Mouse (Mus musculus) midbrain, embryonic 14.5 days (tissue): ENCODE measurements around the gene Ssbp3. TPM values are rescaled to one million over a fixed set of nuclear protein-coding genes. Genes with fewer than 3 reads are reported as not detected.

Experiments used
- ATAC-seq: fragments of 200-750 bp; cut with Nextera tagmentation; 2 replicates; pipeline ENCODE4 v1.8.0; 2017; ENCODE audit warnings: moderate number of reproducible peaks, moderate library complexity; ENCODE audit not compliant: low FRiP score, low TSS enrichment
- DNase-seq: peaks from one replicate; pipeline ENCODE4 v3.0.0-alpha.2; 2015
- H3K27ac ChIP-seq: fragments of 300-500 bp; sonication (generic); replicated peaks from 2 replicates; pipeline ENCODE4 v1.5.1; 2014; ENCODE audit warnings: mild to moderate bottlenecking, low read depth, low read length, moderate library complexity
- H3K27me3 ChIP-seq: fragments of 300-500 bp; sonication (generic); 2 replicates; pipeline ENCODE4 v1.6.1; 2014; ENCODE audit warnings: low read length, control low read depth, mixed read lengths; ENCODE audit not compliant: control insufficient read depth, insufficient read depth
- H3K36me3 ChIP-seq: fragments of 300-500 bp; sonication (generic); 2 replicates; pipeline ENCODE4 v1.6.1; 2014; ENCODE audit warnings: low read length, control low read depth; ENCODE audit not compliant: control insufficient read depth, insufficient read depth
- H3K4me1 ChIP-seq: fragments of 300-500 bp; sonication (generic); 2 replicates; pipeline ENCODE4 v1.6.1; 2014; ENCODE audit warnings: mild to moderate bottlenecking, antibody characterized with exemption, low read length, control low read depth; ENCODE audit not compliant: control insufficient read depth, insufficient read depth
- H3K4me2 ChIP-seq: fragments of 300-500 bp; sonication (generic); 2 replicates; pipeline ENCODE4 v1.6.1; 2014; ENCODE audit warnings: mild to moderate bottlenecking, low read length, moderate library complexity
- H3K4me3 ChIP-seq: fragments of 300-500 bp; sonication (generic); replicated peaks from 2 replicates; pipeline ENCODE4 v1.5.1; 2014; ENCODE audit warnings: low read depth, low read length
- H3K9ac ChIP-seq: fragments of 300-500 bp; sonication (generic); replicated peaks from 2 replicates; pipeline ENCODE4 v1.6.1; 2014; ENCODE audit warnings: mild to moderate bottlenecking, low read length, moderate library complexity
- H3K9me3 ChIP-seq: fragments of 300-500 bp; sonication (generic); 2 replicates; pipeline ENCODE4 v1.6.1; 2016; ENCODE audit warnings: low read length, control low read depth, mixed read lengths; ENCODE audit not compliant: control insufficient read depth
- WGBS: fragments of 180-500 bp; shearing (Covaris S2); extraction: QIAGEN DNeasy Blood & Tissue Kit; methylation state at CpG from one replicate; pipeline ENCODE4 v1.1.7; 2014; 5-methylcytosine and 5-hydroxymethylcytosine counted together
- polyA plus RNA-seq: library from polyadenylated mRNA; unstranded; fragments of >200 nt; fragmentation: Nextera tagmentation; extraction: Ambion mirVana; gene quantifications from 2 replicates; pipeline ENCODE4 v1.2.1, GENCODE M21; 2014

Ssbp3 gene
- polyA plus RNA-seq, 1 experiment from 2014 or later: 147 TPM

DNA sequence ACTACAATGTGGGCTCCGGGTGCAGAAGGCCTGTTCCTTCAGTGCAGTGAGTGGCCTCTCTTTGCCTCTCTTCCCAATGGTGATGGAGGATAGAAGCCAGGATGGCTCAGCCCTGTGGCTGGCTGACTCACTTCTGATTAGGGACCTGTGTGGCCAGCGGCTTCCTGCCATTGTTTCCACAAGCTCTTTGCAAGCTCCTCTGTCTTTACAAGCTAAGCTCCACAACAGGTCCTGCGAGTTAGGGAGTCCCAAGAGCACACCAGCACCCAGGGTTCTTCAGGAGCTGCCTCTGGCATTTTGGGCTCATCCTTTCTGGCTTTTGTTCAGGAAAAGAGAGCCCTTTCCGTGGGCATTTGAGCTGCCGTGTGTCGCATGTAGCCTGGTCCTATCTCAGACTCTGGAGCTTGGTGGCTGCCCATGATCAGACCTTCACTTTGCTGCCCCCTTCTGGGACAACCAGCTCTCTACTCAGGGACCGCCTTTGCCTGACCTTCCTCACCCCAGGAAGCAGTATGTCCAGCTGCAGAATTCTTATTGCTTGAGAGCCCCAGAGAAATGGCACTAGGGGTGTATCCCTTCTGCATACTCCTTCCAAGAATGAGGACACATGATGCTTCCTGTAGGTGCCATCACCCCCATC, 77.3 kb downstream of the Ssbp3 start:
- Histone ChIP-seq H3K4me2 (no peak overlapping the region), H3K9ac (no peak overlapping the region), H3K27ac (peak overlapping the region; percentile 74), H3K4me1 (peaks cover 92% of the 10 kb centered on the region), H3K36me3 (no peaks in the 10 kb centered on the region; the same call in 1 of the 2 replicates), H3K27me3 (no peaks in the 10 kb centered on the region), H3K9me3 (no peaks in the 10 kb centered on the region), H3K4me3 (no peak overlapping the region)
- peak; percentile 74 for DNase-seq
- ATAC-seq: no peak
- 17% methylated on average over 7 of the region's 7 CpGs for WGBS

DNA sequence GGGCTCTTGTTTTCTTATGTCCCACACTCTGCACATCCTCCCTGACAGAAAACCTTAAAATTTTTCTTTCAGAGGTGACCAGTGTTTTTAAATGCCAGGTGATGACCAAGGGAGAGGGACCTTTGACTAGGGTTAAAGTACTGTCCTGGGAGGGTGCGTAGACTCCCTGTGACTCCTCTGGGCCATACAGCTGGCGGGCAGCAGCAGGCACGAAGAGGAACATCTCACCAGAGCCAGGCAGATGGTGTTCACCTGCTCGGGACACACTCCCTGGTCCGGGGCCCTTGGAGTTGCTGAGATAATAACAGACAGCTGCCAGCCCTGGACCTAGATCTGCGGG, 78.4 kb downstream of the Ssbp3 start:
- no peak overlapping the region for H3K4me3 ChIP-seq
- ATAC-seq (peak; percentile 34; the same call in 1 of the 2 replicates), DNase-seq (no peak)
- H3K27me3 ChIP-seq: no peaks in the 10 kb centered on the region
- peak overlapping the region; percentile 22; the same call in 1 of the 2 replicates for H3K9ac ChIP-seq
- no peaks in the 10 kb centered on the region; the same call in 1 of the 2 replicates for H3K36me3 ChIP-seq
- no peaks in the 10 kb centered on the region for H3K9me3 ChIP-seq
- H3K4me1 ChIP-seq: peaks cover 92% of the 10 kb centered on the region
- H3K27ac ChIP-seq: peak overlapping the region; percentile 74
- WGBS: 10% methylated on average over 6 of the region's 6 CpGs
- H3K4me2 ChIP-seq: 0 out of 2 replicates have a peak overlapping the region, but pooled peaks have one; percentile 4

DNA sequence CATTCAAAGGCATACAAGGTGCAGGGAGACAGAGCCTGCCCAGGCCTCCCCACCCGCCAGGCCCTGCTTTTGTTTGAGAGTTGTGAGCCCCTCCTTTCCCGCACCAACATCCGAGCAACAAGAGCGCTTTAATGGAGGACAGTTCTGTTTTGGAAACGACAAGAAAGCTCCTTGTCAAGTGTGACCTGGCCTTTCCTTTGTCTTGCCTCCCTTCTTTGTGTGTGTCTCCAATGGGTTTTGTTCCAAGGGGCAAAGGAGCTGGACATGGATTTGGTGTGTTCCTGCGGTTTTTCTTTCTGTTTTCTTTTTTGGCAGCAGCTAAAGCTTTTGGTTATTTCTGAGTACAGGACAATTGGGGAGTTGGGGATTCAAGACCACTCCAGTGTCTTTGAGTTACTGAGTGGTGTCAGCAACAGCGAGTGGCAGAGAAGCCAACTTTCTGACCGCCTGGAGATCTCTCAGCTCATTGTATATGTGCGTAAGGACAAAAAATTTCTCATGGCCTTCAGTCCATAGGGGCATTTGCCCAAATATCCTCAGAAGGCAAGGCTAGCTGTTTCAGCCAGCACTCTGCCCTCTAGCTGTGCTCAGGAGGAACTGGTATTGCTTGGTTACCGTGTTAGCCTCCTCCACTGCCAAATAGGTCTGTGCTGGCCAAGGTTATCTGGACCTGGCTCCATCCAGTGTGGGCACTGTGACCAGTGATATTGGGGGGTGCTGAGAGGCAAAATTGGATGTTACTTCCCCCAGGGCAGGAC, 78.9 kb downstream of the Ssbp3 start:
- Histone ChIP-seq H3K27ac (peak overlapping the region; percentile 74), H3K4me3 (no peak overlapping the region), H3K9ac (peak overlapping the region; percentile 22; the same call in 1 of the 2 replicates), H3K9me3 (no peaks in the 10 kb centered on the region), H3K36me3 (no peaks in the 10 kb centered on the region; the same call in 1 of the 2 replicates), H3K4me1 (peaks cover 92% of the 10 kb centered on the region), H3K4me2 (0 out of 2 replicates have a peak overlapping the region, but pooled peaks have one; percentile 4), H3K27me3 (no peaks in the 10 kb centered on the region)
- peak; percentile 40 for ATAC-seq
- DNase-seq: peak; percentile 74
- WGBS: 4% methylated on average over 10 of the region's 10 CpGs

DNA sequence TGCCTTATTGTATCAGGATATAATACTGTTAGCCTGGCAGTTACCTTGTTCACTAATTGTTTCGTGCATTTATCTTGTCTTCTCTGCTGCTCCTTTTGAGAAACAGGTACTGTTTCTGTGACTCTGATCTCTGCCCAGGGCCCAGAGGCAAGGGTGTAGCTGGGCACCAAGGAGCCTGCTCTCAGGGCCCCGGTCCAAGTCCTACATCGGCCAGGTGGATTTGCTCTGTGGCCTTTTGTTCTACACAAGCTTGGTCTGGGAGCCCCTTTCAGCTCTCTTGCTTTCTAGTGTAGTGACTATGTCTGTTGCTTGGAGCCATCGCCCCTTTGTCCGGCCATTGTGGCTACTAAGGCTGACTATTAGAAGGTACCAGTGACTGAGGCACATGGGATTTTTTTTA, 82.6 kb downstream of the Ssbp3 start:
- Histone ChIP-seq H3K27ac (no peak overlapping the region), H3K27me3 (no peaks in the 10 kb centered on the region), H3K4me1 (peaks cover 88% of the 10 kb centered on the region), H3K36me3 (no peaks in the 10 kb centered on the region; the same call in 1 of the 2 replicates), H3K4me2 (no peak overlapping the region), H3K9me3 (no peaks in the 10 kb centered on the region), H3K4me3 (no peak overlapping the region), H3K9ac (no peak overlapping the region)
- ATAC-seq (no peak), DNase-seq (no peak)
- WGBS: 87% methylated on average over 5 of the region's 5 CpGs

DNA sequence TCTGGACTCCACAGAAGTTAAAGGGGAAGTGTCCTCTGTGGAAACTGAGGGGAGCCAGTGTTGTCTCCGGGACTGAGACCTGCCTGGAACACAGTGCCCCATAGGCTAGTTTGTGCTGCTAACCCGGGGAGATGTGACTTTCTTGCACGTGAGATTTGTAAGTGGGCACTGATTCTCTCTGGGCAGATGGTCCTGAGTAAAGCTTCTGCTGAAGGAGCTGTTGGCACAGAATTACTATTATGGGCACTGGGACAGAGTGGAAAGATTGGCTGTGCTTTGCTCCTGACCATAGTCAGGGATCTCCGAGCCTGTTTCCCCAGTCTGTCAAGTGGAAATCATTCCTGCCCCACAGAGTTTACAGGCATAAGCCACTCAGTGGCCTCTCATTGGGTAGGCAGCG, 83.8 kb downstream of the Ssbp3 start:
- no peak for ATAC-seq
- H3K9ac ChIP-seq: no peak overlapping the region
- peak overlapping the region; percentile 43; the same call in 1 of the 2 replicates for H3K27ac ChIP-seq
- no peaks in the 10 kb centered on the region for H3K27me3 ChIP-seq
- no peaks in the 10 kb centered on the region; the same call in 1 of the 2 replicates for H3K36me3 ChIP-seq
- no peaks in the 10 kb centered on the region for H3K9me3 ChIP-seq
- no peak overlapping the region for H3K4me3 ChIP-seq
- peaks cover 79% of the 10 kb centered on the region for H3K4me1 ChIP-seq
- 87% methylated on average over 5 of the region's 5 CpGs for WGBS
- no peak overlapping the region for H3K4me2 ChIP-seq
- no peak for DNase-seq

DNA sequence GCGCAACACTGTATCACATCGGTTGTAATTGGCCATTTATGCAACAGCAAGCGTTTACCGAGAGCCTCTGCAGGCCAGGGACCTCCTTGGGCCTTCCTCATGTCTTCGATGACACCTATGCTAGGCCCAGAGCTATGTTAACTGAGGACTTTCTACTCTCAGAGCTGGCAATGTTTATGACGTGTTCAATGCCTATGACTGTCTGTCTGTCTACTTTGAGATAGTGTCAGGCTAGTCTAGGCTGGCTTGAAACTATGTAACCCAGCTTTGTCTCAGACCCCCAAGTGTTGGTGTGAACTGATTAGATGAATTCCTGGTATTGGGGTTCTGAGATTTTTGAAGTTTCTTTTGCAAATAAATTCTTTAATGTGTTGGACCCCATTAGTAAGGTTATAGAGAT, 84.6 kb downstream of the Ssbp3 start:
- Histone ChIP-seq H3K9me3 (no peaks in the 10 kb centered on the region), H3K27ac (no peak overlapping the region), H3K9ac (no peak overlapping the region), H3K4me2 (no peak overlapping the region), H3K36me3 (no peaks in the 10 kb centered on the region; the same call in 1 of the 2 replicates), H3K27me3 (no peaks in the 10 kb centered on the region), H3K4me3 (no peak overlapping the region), H3K4me1 (peaks cover 79% of the 10 kb centered on the region)
- ATAC-seq (no peak), DNase-seq (no peak)
- WGBS: 82% methylated on average over 6 of the region's 6 CpGs

DNA sequence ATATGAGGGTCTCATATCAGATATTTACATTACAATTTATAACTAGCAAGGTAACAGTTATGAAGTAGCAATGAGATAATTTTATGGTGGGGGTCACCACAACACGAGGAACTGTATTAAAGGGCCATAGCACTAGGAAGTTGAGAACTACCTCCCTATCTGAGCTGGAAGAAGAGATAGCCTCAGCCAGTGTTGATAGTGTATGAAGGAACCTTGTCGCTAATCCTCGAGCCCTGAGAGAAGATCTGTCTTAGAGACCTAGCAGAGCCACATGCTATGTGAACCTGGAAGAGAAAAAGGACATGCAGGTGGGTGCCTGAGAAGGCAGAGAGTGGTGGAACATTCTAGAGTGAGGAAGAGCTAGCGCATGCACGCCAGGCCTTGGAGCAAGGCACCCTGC, 85.0 kb downstream of the Ssbp3 start:
- ATAC-seq (no peak), DNase-seq (no peak)
- H3K4me1 ChIP-seq: peaks cover 79% of the 10 kb centered on the region
- H3K9me3 ChIP-seq: no peaks in the 10 kb centered on the region
- 0 out of 2 replicates have a peak overlapping the region, but pooled peaks have one; percentile 22 for H3K27ac ChIP-seq
- no peak overlapping the region for H3K9ac ChIP-seq
- 89% methylated on average over 5 of the region's 5 CpGs for WGBS
- H3K4me2 ChIP-seq: no peak overlapping the region
- H3K4me3 ChIP-seq: no peak overlapping the region
- no peaks in the 10 kb centered on the region; the same call in 1 of the 2 replicates for H3K36me3 ChIP-seq
- H3K27me3 ChIP-seq: no peaks in the 10 kb centered on the region

DNA sequence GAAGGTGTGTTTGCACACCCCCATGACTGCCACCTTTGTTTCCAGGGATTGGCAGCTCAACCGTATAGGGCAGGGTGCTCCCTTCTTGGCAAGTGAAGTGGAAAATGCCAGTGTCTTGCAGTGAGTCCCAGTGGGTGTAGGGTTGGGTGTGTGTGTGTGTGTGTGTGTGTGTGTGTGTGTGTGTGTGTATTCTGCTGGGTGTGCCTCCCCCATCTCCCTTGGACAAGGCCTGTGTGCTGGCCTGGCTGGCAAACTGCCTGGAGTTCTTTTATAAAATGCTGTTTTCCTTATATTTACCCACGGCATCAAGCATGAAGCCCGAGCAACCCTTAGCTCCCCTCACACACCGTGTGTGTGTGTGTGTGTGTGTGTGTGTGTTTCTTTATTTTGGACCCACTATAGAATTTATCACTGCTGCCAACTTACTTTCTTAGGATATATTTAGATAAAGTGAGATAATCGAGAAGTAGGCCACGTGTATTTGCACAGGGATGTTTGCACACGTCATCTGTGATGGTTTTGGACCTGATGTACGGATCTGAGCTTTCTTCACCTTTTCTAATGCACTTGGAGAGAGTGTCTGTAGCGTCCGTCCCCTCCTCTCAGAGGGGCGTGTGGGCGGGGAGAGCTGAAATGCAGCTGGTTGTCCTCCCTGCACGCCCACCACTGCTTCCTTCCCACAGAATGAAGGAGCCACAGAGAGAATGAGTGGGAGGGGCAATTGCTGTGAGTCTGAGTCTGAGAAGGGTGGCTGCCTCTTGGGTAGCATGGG, 86.0 kb downstream of the Ssbp3 start:
- H3K27ac ChIP-seq: 0 out of 2 replicates have a peak overlapping the region, but pooled peaks have one; percentile 37

More for the DNA sequence above, 86.0 kb downstream of the Ssbp3 start:
- no peak overlapping the region for H3K4me2 ChIP-seq
- 54% methylated on average over 13 of the region's 13 CpGs for WGBS
- H3K4me3 ChIP-seq: no peak overlapping the region
- no peak for DNase-seq
- no peaks in the 10 kb centered on the region for H3K9me3 ChIP-seq
- H3K36me3 ChIP-seq: no peaks in the 10 kb centered on the region; the same call in 1 of the 2 replicates
- no peak for ATAC-seq
- H3K4me1 ChIP-seq: peaks cover 82% of the 10 kb centered on the region
- H3K9ac ChIP-seq: no peak overlapping the region
- H3K27me3 ChIP-seq: no peaks in the 10 kb centered on the region
